Comparison of ENCODE assay signal across 8 mouse cellular contexts in genomic region chr2:175869024-175869423, GRCm38 (mm10). TPM values are rescaled to one million over a fixed set of nuclear protein-coding genes. Genes with fewer than 3 reads are reported as not detected.
DNase-seq lines count a peak whose midpoint lies in the region; ATAC-seq lines count a peak whose summit lies in the region.
"Not testable (repeated sequence)": the region's sequence is repeated elsewhere in the genome, so short reads cannot be mapped to it uniquely, and the experiment has no call there.

Gm6710 (plus strand) TSS chr2:175869219.

- not testable (repeated sequence) for H3K36me3 ChIP-seq in forebrain, embryonic 15.5 days; heart, embryonic 12.5 days; hindbrain, embryonic 14.5 days (replicated peaks; ENCODE audit: control insufficient read depth, insufficient read depth); limb, embryonic 11.5 days (ENCODE audit: control insufficient read depth, insufficient read depth, low read length); midbrain, embryonic 13.5 days

- H3K9me3 ChIP-seq in forebrain, embryonic 15.5 days; heart, embryonic 12.5 days (replicated peaks); hindbrain, embryonic 14.5 days (ENCODE audit: control insufficient read depth, low read length); limb, embryonic 11.5 days (ENCODE audit: control insufficient read depth, low read length); midbrain, embryonic 13.5 days: not testable (repeated sequence)

- not testable (repeated sequence) for H3K27ac ChIP-seq in brown adipose tissue, adult 24 weeks (replicated peaks; ENCODE audit: low read depth, low read length); forebrain, embryonic 15.5 days (replicated peaks); heart, embryonic 12.5 days (ENCODE audit: poor library complexity, severe bottlenecking); hindbrain, embryonic 14.5 days; limb, embryonic 11.5 days (replicated peaks; ENCODE audit: low read depth, low read length); midbrain, embryonic 13.5 days

- H3K4me1 ChIP-seq in brown adipose tissue, adult 24 weeks (ENCODE audit: control insufficient read depth, insufficient read depth, insufficient read length, low read length); forebrain, embryonic 15.5 days; heart, embryonic 12.5 days (replicated peaks); hindbrain, embryonic 14.5 days (replicated peaks; ENCODE audit: control insufficient read depth, insufficient read depth, low read length); limb, embryonic 11.5 days (ENCODE audit: control insufficient read depth, insufficient read depth, low read length); midbrain, embryonic 13.5 days (replicated peaks): not testable (repeated sequence)

- no CpG with 5 or more reads among the region's 7 CpGs for WGBS in forebrain, embryonic 15.5 days
- WGBS in heart, embryonic 12.5 days = no CpG with 5 or more reads among the region's 7 CpGs
- WGBS in hindbrain, embryonic 14.5 days = no CpG with 5 or more reads among the region's 7 CpGs
- no CpG with 5 or more reads among the region's 7 CpGs for WGBS in limb, embryonic 11.5 days
- WGBS in midbrain, embryonic 13.5 days = no CpG with 5 or more reads among the region's 7 CpGs

- DNase-seq in hindbrain, embryonic 14.5 days (ENCODE audit: low spot score); layer of hippocampus, adult 8-10 months (ENCODE audit: low spot score in 2 of 2); limb, embryonic 11.5 days (ENCODE audit: low spot score); thymus, postnatal 0 days (ENCODE audit: low spot score): not testable (repeated sequence)

- not testable (repeated sequence) for H3K9ac ChIP-seq in forebrain, embryonic 15.5 days (replicated peaks); heart, embryonic 12.5 days; hindbrain, embryonic 14.5 days; limb, embryonic 11.5 days (ENCODE audit: low read length); midbrain, embryonic 13.5 days (replicated peaks)

- H3K4me3 ChIP-seq in brown adipose tissue, adult 24 weeks (ENCODE audit: insufficient read depth, low read depth, low read length); forebrain, embryonic 15.5 days; heart, embryonic 12.5 days; hindbrain, embryonic 14.5 days (replicated peaks; ENCODE audit: low read length); limb, embryonic 11.5 days (ENCODE audit: low read depth, low read length); midbrain, embryonic 13.5 days (replicated peaks): not testable (repeated sequence)

- not testable (repeated sequence) for H3K4me2 ChIP-seq in forebrain, embryonic 15.5 days (replicated peaks); heart, embryonic 12.5 days; hindbrain, embryonic 14.5 days (replicated peaks); limb, embryonic 11.5 days (ENCODE audit: low read depth, severe bottlenecking); midbrain, embryonic 13.5 days (replicated peaks)

- ATAC-seq in forebrain, embryonic 15.5 days (replicated peaks); heart, embryonic 12.5 days (ENCODE audit: insufficient number of reproducible peaks, low FRiP score); hindbrain, embryonic 14.5 days (ENCODE audit: low FRiP score); limb, embryonic 11.5 days (ENCODE audit: insufficient number of reproducible peaks, low FRiP score, low TSS enrichment, low read depth); midbrain, embryonic 13.5 days: not testable (repeated sequence)

- not testable (repeated sequence) for H3K27me3 ChIP-seq in forebrain, embryonic 15.5 days; heart, embryonic 12.5 days (replicated peaks); hindbrain, embryonic 14.5 days (ENCODE audit: control insufficient read depth, insufficient read depth, low read length); limb, embryonic 11.5 days (ENCODE audit: control insufficient read depth, insufficient read depth, low read length); midbrain, embryonic 13.5 days

RNA-seq across cellular contexts. Expression of gene Gm6710, which starts in this region (rescaled TPM):
- polyA plus RNA-seq in brown adipose tissue, adult 24 weeks (2012; ENCODE audit: insufficient read depth, insufficient read length, missing spikeins) = 19.0 and 22.1 TPM in 2 replicates
- 27.4 and 30.1 TPM in 2 replicates for polyA plus RNA-seq in forebrain, embryonic 15.5 days (2015; fragmentation: Nextera tagmentation; extraction: Ambion mirVana)
- polyA plus RNA-seq in heart, embryonic 12.5 days (2016; fragmentation: Nextera tagmentation; extraction: Ambion mirVana) = 16.2 and 18.6 TPM in 2 replicates
- polyA plus RNA-seq in hindbrain, embryonic 14.5 days (2014; fragmentation: Nextera tagmentation; extraction: Ambion mirVana) = 30.1 and 32.3 TPM in 2 replicates
- 10 to 100 TPM; 42.6 to 55.6 (median 48.6) TPM for total RNA-seq in layer of hippocampus, adult 8-10 months (2022)
- polyA plus RNA-seq in limb, embryonic 11.5 days (2014; fragmentation: Nextera tagmentation; extraction: Ambion mirVana) = 21.4 and 24.8 TPM in 2 replicates
- polyA plus RNA-seq in midbrain, embryonic 13.5 days (2015; fragmentation: Nextera tagmentation; extraction: Ambion mirVana) = 24.8 and 28.9 TPM in 2 replicates
- 13.5 and 15.1 TPM in 2 replicates for polyA plus RNA-seq in thymus, postnatal 0 days (2015; fragmentation: Nextera tagmentation; extraction: Ambion mirVana)
